Mouse (Mus musculus) brain, adult 2 months (tissue): ENCODE measurements around the gene 4930513O06Rik.

Source experiments
- DNase-seq: peaks from one replicate; pipeline ENCODE4 v3.0.0; 2011; ENCODE audit warnings: low read depth, low spot score

4930513O06Rik gene

GRCm38 (mm10) chrX:139085943-139086342, at the start of gene 4930513O06Rik:
Gene 4930513O06Rik (plus strand): TSS chrX:139086243.
- no peak for DNase-seq

GRCm38 (mm10) chrX:139037666-139038065, 48.4 kb upstream of the 4930513O06Rik start:
- DNase-seq: peak; percentile 2

- DNase-seq: no peak
These were observed 46.7 kb upstream of the 4930513O06Rik start for GRCm38 (mm10) chrX:139039314-139039713.

- DNase-seq: no peak
These were observed 44.9 kb upstream of the 4930513O06Rik start for GRCm38 (mm10) chrX:139041148-139041547.

- peak; percentile 1 for DNase-seq
These were observed 34.1 kb upstream of the 4930513O06Rik start for GRCm38 (mm10) chrX:139051976-139052375.

GRCm38 (mm10) chrX:139053149-139053548, 32.9 kb upstream of the 4930513O06Rik start:
- no peak for DNase-seq

- no peak for DNase-seq
These were observed 22.0 kb upstream of the 4930513O06Rik start for GRCm38 (mm10) chrX:139064078-139064477.

- no peak for DNase-seq
These were observed 7.5 kb upstream of the 4930513O06Rik start for GRCm38 (mm10) chrX:139078493-139078892.

GRCm38 (mm10) chrX:139085077-139085476, 966 bp upstream of the 4930513O06Rik start, which contains the start of gene Serpina7:
Gene Serpina7 (minus strand): TSS chrX:139085236.
- no peak for DNase-seq

- peak; percentile 3 for DNase-seq
These were observed 11.2 kb downstream of the 4930513O06Rik start for GRCm38 (mm10) chrX:139097197-139097596.

GRCm38 (mm10) chrX:139134031-139134430, 48.0 kb downstream of the 4930513O06Rik start:
- peak; percentile 4 for DNase-seq
